ENCODE assay signal across 9 mouse cellular contexts in genomic region chr16:44242633-44243032, GRCm38 (mm10).
A peak's percentile ranks its signal among the peaks of the same experiment; 100 is the strongest.
DNase-seq lines count a peak whose midpoint lies in the region.
"Had no signal": no experiment of that assay in that cellular context is flagged by ENCODE, and none has a peak within 500 bp of the region (broad histone marks: within the 10 kb centered on the region; RNA-seq: fewer than 3 reads in every experiment).

No protein-coding gene starts in this region.

- peak overlapping the region; percentile 43 for H3K4me3 ChIP-seq in megakaryocyte, embryonic 14.5 days (replicated peaks)
- H3K4me3 ChIP-seq: limb, embryonic 15.5 days had no signal

- H3K27me3 ChIP-seq in megakaryocyte, embryonic 14.5 days (replicated peaks) = peaks cover 9% of the 10 kb centered on the region
- H3K27me3 ChIP-seq: limb, embryonic 15.5 days had no signal

- DNase-seq in R1 (ENCODE audit: low read depth, low spot score) = peak; percentile 86
- peak; percentile 82 to 86 for DNase-seq in cerebellum, adult 18-20 months
- DNase-seq in frontal cortex, postnatal 14 days (ENCODE audit: low spot score in 2 of 2) = peak; percentile 37 to 63
- DNase-seq in induced T-regulatory cell, adult 2 months (ENCODE audit: low read depth) = peak; percentile 82
- peak; percentile 68 to 76 for DNase-seq in left cerebral cortex, adult 18-20 months (ENCODE audit: low spot score in 2 of 2)
- peak; percentile 90 for DNase-seq in retina, postnatal 1 day
- peak; percentile 61 to 65 for DNase-seq in thymus, postnatal 36 days

- H3K36me3 ChIP-seq in megakaryocyte, embryonic 14.5 days (replicated peaks; ENCODE audit: low read length) = no peaks in the 10 kb centered on the region
- H3K36me3 ChIP-seq: limb, embryonic 15.5 days had no signal

- H3K9me3 ChIP-seq in megakaryocyte, embryonic 14.5 days = peaks cover 13% of the 10 kb centered on the region
- H3K9me3 ChIP-seq: limb, embryonic 15.5 days had no signal

- peaks cover 51% of the 10 kb centered on the region for H3K4me1 ChIP-seq in megakaryocyte, embryonic 14.5 days
- H3K4me1 ChIP-seq: limb, embryonic 15.5 days had no signal

Comparison
In these comparisons a context has a peak if more than half of its experiments do, and no peak if none do; other contexts are left out.
1. Peak in every context shown above with its lines: DNase-seq and H3K4me3 ChIP-seq.